Mouse (Mus musculus) cerebellum, adult 2 months (tissue): ENCODE data around the gene Rspry1.

ENCODE experiments used
- CTCF ChIP-seq: fragments of 200-500 bp; IDR thresholded peaks from 2 replicates; pipeline ENCODE4 v1.5.1; 2011; ENCODE audit warnings: low read depth, mild to moderate bottlenecking, control low read depth, low read length, moderate library complexity, borderline replicate concordance; ENCODE audit not compliant: insufficient read depth
- POLR2A ChIP-seq: fragments of 200-500 bp; IDR thresholded peaks from 2 replicates; pipeline ENCODE4 v1.6.1; 2011; ENCODE audit warnings: low read length, control low read depth, borderline replicate concordance; ENCODE audit not compliant: insufficient read depth

DNA sequence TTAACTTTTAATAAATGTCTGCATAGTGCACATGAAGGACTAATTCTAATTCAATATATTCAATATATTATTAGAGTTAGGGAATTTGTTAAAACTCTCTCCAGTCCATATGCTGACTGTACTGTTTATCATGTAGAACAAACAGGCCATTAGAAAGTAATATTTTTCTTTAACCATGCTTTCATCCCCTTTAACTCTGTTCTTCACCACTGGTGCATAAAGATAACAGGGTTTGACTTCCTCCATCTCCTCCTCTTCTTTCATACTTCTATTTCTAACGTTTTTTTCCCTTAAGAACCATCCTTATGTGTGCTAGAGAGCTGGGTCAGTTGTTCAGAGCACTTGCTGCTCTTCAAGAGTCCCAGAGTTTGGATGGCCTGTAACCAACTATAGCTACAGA, 43.5 kb downstream of the Rspry1 start:
- TF ChIP-seq CTCF (no peak), POLR2A (no peak)
